8 mouse cellular contexts compared by ENCODE assay signal in genomic region chr7:4138181-4138580, GRCm38 (mm10). TPM values are rescaled to one million over a fixed set of nuclear protein-coding genes. Genes with fewer than 3 reads are reported as not detected.
A peak's percentile ranks its signal among the peaks of the same experiment; 100 is the strongest.
DNase-seq lines count a peak whose midpoint lies in the region; ATAC-seq and TF ChIP-seq lines count a peak whose summit lies in the region.

No protein-coding gene starts in this region.

- no peak for TF ChIP-seq CTCF in bone marrow macrophage, adult 2 months (IDR thresholded peaks at IDR 0.05; ENCODE audit: low read depth, low read length)

- no peak for ATAC-seq in heart, embryonic 14.5 days (ENCODE audit: insufficient number of reproducible peaks, insufficient read depth, low FRiP score, low read depth)
- ATAC-seq in hindbrain, embryonic 12.5 days (ENCODE audit: low FRiP score) = no peak
- no peak for ATAC-seq in midbrain, embryonic 11.5 days (ENCODE audit: low FRiP score)

- peak overlapping the region; percentile 91 for H3K9ac ChIP-seq in heart, embryonic 14.5 days (ENCODE audit: low read length)
- peak overlapping the region; percentile 74; the same call in 1 of the 2 replicates for H3K9ac ChIP-seq in hindbrain, embryonic 12.5 days
- peak overlapping the region; percentile 85 for H3K9ac ChIP-seq in midbrain, embryonic 11.5 days (ENCODE audit: low read length)

- H3K9me3 ChIP-seq in heart, embryonic 14.5 days (ENCODE audit: control insufficient read depth, low read length) = no peaks in the 10 kb centered on the region
- no peaks in the 10 kb centered on the region for H3K9me3 ChIP-seq in hindbrain, embryonic 12.5 days (replicated peaks)
- no peaks in the 10 kb centered on the region for H3K9me3 ChIP-seq in midbrain, embryonic 11.5 days (ENCODE audit: control insufficient read depth, low read length)

- H3K27me3 ChIP-seq in heart, embryonic 14.5 days (ENCODE audit: control insufficient read depth, insufficient read depth, low read length) = no peaks in the 10 kb centered on the region
- H3K27me3 ChIP-seq in hindbrain, embryonic 12.5 days = no peaks in the 10 kb centered on the region
- H3K27me3 ChIP-seq in midbrain, embryonic 11.5 days (ENCODE audit: control insufficient read depth, insufficient read depth, low read length) = no peaks in the 10 kb centered on the region

- H3K4me3 ChIP-seq in heart, embryonic 14.5 days (ENCODE audit: control insufficient read depth in 1 of 2, insufficient read depth in 1 of 2, low read depth in 1 of 2, low read length in 2 of 2) = peak overlapping the region in 1 of 2 experiments; percentile 93; a peak in 2 of 4 replicates
- H3K4me3 ChIP-seq in bone marrow macrophage, adult 2 months (ENCODE audit: insufficient read depth, low read length) = peak overlapping the region; percentile 95
- peak overlapping the region; percentile 69 for H3K4me3 ChIP-seq in hindbrain, embryonic 12.5 days
- peak overlapping the region; percentile 78; the same call in 1 of the 2 replicates for H3K4me3 ChIP-seq in midbrain, embryonic 11.5 days (ENCODE audit: low read depth, low read length)

- no peak overlapping the region for H3K27ac ChIP-seq in heart, embryonic 14.5 days (replicated peaks in 1 of 2; ENCODE audit: control insufficient read depth in 1 of 2, insufficient read depth in 1 of 2, low read depth in 2 of 2, low read length in 2 of 2)
- no peak overlapping the region for H3K27ac ChIP-seq in bone marrow macrophage, adult 2 months (ENCODE audit: insufficient read depth, low read depth, low read length)
- no peak overlapping the region for H3K27ac ChIP-seq in hindbrain, embryonic 12.5 days
- H3K27ac ChIP-seq in midbrain, embryonic 11.5 days (ENCODE audit: low read depth, low read length) = no peak overlapping the region

- DNase-seq in heart, adult 8-10 months (ENCODE audit: low spot score) = no peak
- DNase-seq in midbrain, embryonic 11.5 days (ENCODE audit: low spot score, missing footprints) = peak; percentile 53
- no peak for DNase-seq in thymus, adult 18-20 months
- no peak for DNase-seq in adrenal gland, postnatal 4 days (ENCODE audit: low spot score in 2 of 2)
- no peak for DNase-seq in adrenal gland, adult 2 months

- 86% methylated on average over 2 of the region's 2 CpGs for WGBS in heart, embryonic 14.5 days
- WGBS in hindbrain, embryonic 12.5 days = 87% methylated on average over 2 of the region's 2 CpGs
- 79% methylated on average over 2 of the region's 2 CpGs for WGBS in midbrain, embryonic 11.5 days

- TF ChIP-seq POLR2A in bone marrow macrophage, adult 2 months (IDR thresholded peaks at IDR 0.05; ENCODE audit: borderline replicate concordance, low read depth, low read length) = no peak

- H3K4me2 ChIP-seq in heart, embryonic 14.5 days (ENCODE audit: low read length) = peak overlapping the region; percentile 95
- H3K4me2 ChIP-seq in hindbrain, embryonic 12.5 days (replicated peaks) = peak overlapping the region; percentile 75
- H3K4me2 ChIP-seq in midbrain, embryonic 11.5 days = peak overlapping the region; percentile 85

- peaks cover 54% of the 10 kb centered on the region for H3K36me3 ChIP-seq in heart, embryonic 14.5 days (ENCODE audit: control insufficient read depth, insufficient read depth, low read length)
- peaks cover 47% of the 10 kb centered on the region for H3K36me3 ChIP-seq in hindbrain, embryonic 12.5 days
- peaks cover 35% of the 10 kb centered on the region for H3K36me3 ChIP-seq in midbrain, embryonic 11.5 days (ENCODE audit: control insufficient read depth, insufficient read depth, low read length)

- H3K4me1 ChIP-seq in heart, embryonic 14.5 days (ENCODE audit: control insufficient read depth in 2 of 2, insufficient read depth in 2 of 2, low read length in 2 of 2) = peaks cover 0 to 14% of the 10 kb centered on the region in 2 experiments; a peak in 3 of 4 replicates
- peaks cover 18% of the 10 kb centered on the region for H3K4me1 ChIP-seq in bone marrow macrophage, adult 2 months (ENCODE audit: control insufficient read depth, insufficient read depth, low read length)
- peaks cover 15% of the 10 kb centered on the region for H3K4me1 ChIP-seq in hindbrain, embryonic 12.5 days
- H3K4me1 ChIP-seq in midbrain, embryonic 11.5 days (ENCODE audit: control insufficient read depth, insufficient read depth, low read length) = peaks cover 7% of the 10 kb centered on the region

RNA-seq across cellular contexts. Expression of gene Leng8, which starts 1.3 kb away (rescaled TPM):
- polyA plus RNA-seq in heart, embryonic 14.5 days (2014; fragmentation: Nextera tagmentation; extraction: Ambion mirVana) = 27.0 and 43.6 TPM in 2 replicates
- total RNA-seq in heart, adult 8-10 months (2022) = 10 to 100 TPM; 27.1 to 49.5 (median 38.6) TPM
- 126 and 153 TPM in 2 replicates for polyA plus RNA-seq in bone marrow macrophage, adult 2 months (2012; ENCODE audit: insufficient read depth, insufficient read length, missing spikeins)
- polyA plus RNA-seq in hindbrain, embryonic 12.5 days (2016; fragmentation: Nextera tagmentation; extraction: Ambion mirVana) = 115 and 118 TPM in 2 replicates
- 44.4 and 45.6 TPM in 2 replicates for polyA plus RNA-seq in midbrain, embryonic 11.5 days (2014; fragmentation: Nextera tagmentation; extraction: Ambion mirVana)
- 100 to 1,000 TPM; 209 to 212 TPM for total RNA-seq in adrenal gland, postnatal 4 days (2021)
- 100 to 1,000 TPM in 1 of 2 experiments, 10 to 100 TPM in 1; 80.7 to 112 TPM for total RNA-seq in adrenal gland, adult 2 months (2021)
- 446 and 516 TPM in 2 replicates for polyA plus RNA-seq in adrenal gland, adult 2 months (2012; rRNA removed)

RNA-seq across cellular contexts. Expression of gene Leng9, which starts 12.0 kb away (rescaled TPM):
- polyA plus RNA-seq in heart, embryonic 14.5 days (2014; fragmentation: Nextera tagmentation; extraction: Ambion mirVana) = 1.5 and 2.9 TPM in 2 replicates
- 1 to 10 TPM; 2.8 to 3.7 (median 3.6) TPM for total RNA-seq in heart, adult 8-10 months (2022)
- 3.1 and 3.8 TPM in 2 replicates for polyA plus RNA-seq in bone marrow macrophage, adult 2 months (2012; ENCODE audit: insufficient read depth, insufficient read length, missing spikeins)
- 3.6 and 4.3 TPM in 2 replicates for polyA plus RNA-seq in hindbrain, embryonic 12.5 days (2016; fragmentation: Nextera tagmentation; extraction: Ambion mirVana)
- 1.5 and 2.0 TPM in 2 replicates for polyA plus RNA-seq in midbrain, embryonic 11.5 days (2014; fragmentation: Nextera tagmentation; extraction: Ambion mirVana)
- total RNA-seq in adrenal gland, postnatal 4 days (2021) = 1 to 10 TPM; 8.2 to 9.3 TPM
- total RNA-seq in adrenal gland, adult 2 months (2021) = 1 to 10 TPM; 8.7 to 9.6 TPM
- polyA plus RNA-seq in adrenal gland, adult 2 months (2012; rRNA removed) = 13.4 and 14.8 TPM in 2 replicates

RNA-seq across cellular contexts. Expression of gene Ttyh1, which starts 19.0 kb away (rescaled TPM):
- polyA plus RNA-seq in heart, embryonic 14.5 days (2014; fragmentation: Nextera tagmentation; extraction: Ambion mirVana) = 0.70 and 0.72 TPM in 2 replicates
- 1 to 10 TPM in 2 of 4 experiments, under 1 TPM in 2; 0.79 to 1.7 (median 0.95) TPM for total RNA-seq in heart, adult 8-10 months (2022)
- not detected in 2 replicates for polyA plus RNA-seq in bone marrow macrophage, adult 2 months (2012; ENCODE audit: insufficient read depth, insufficient read length, missing spikeins)
- 108 and 110 TPM in 2 replicates for polyA plus RNA-seq in hindbrain, embryonic 12.5 days (2016; fragmentation: Nextera tagmentation; extraction: Ambion mirVana)
- 33.8 and 43.6 TPM in 2 replicates for polyA plus RNA-seq in midbrain, embryonic 11.5 days (2014; fragmentation: Nextera tagmentation; extraction: Ambion mirVana)
- 10 to 100 TPM; 13.7 to 19.0 TPM for total RNA-seq in adrenal gland, postnatal 4 days (2021)
- 1 to 10 TPM; 1.5 to 3.4 TPM for total RNA-seq in adrenal gland, adult 2 months (2021)
- polyA plus RNA-seq in adrenal gland, adult 2 months (2012; rRNA removed) = 13.3 and 24.3 TPM in 2 replicates

RNA-seq across cellular contexts. Expression of gene Cdc42ep5, which starts 26.5 kb away (rescaled TPM):
- polyA plus RNA-seq in heart, embryonic 14.5 days (2014; fragmentation: Nextera tagmentation; extraction: Ambion mirVana) = 26.7 and 26.9 TPM in 2 replicates
- total RNA-seq in heart, adult 8-10 months (2022) = 1 to 10 TPM; 3.8 to 7.5 (median 4.6) TPM
- not detected in 2 replicates for polyA plus RNA-seq in bone marrow macrophage, adult 2 months (2012; ENCODE audit: insufficient read depth, insufficient read length, missing spikeins)
- polyA plus RNA-seq in hindbrain, embryonic 12.5 days (2016; fragmentation: Nextera tagmentation; extraction: Ambion mirVana) = 24.2 and 25.7 TPM in 2 replicates
- polyA plus RNA-seq in midbrain, embryonic 11.5 days (2014; fragmentation: Nextera tagmentation; extraction: Ambion mirVana) = 15.6 and 17.4 TPM in 2 replicates
- 10 to 100 TPM; 51.6 to 53.5 TPM for total RNA-seq in adrenal gland, postnatal 4 days (2021)
- 10 to 100 TPM; 26.1 to 36.9 TPM for total RNA-seq in adrenal gland, adult 2 months (2021)
- polyA plus RNA-seq in adrenal gland, adult 2 months (2012; rRNA removed) = 108 and 143 TPM in 2 replicates
